Mouse (Mus musculus): ENCODE results near the gene Pou2af1. TPM values are rescaled to one million over a fixed set of nuclear protein-coding genes. Genes with fewer than 3 reads are reported as not detected.

Pou2af1 gene
- polyA plus RNA-seq, 1 experiment from 2014 or later: not detected

DNA sequence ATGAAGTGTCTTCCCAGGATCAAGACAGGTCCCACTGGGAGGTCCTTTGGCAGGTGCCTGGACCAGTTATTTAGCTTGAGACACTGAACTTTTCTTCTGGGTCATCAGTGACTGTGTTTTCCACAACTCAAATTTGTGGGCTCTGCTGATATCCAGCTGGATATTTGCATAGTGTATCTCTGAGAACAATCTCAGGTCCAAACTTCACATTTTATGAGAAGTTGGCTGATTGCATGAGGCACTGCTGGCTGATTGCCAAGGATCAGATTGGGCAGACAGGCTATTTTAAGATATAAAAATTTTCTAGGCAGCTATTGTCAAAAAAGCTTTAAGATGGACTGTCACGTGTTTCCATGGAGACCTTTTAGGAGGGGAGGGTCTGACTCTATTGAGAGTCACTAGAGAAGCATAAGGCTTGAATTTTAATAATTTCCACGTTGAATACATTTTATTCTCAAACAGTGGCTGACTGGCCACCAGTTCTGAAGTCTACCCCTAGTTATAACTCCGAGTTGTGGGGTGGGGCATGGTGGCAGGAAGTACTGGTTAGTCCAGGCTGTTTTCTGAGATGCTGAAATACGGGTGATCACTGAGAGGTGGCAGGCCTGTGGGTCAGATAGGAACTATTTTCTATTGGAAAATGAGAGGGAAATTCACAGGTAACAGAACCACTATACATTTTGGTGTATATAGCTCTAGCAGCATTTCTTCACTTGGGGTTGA lies 43.4 kb downstream of the Pou2af1 start:
- no peaks in the 10 kb centered on the region for H3K4me1 ChIP-seq (ENCODE audit: control insufficient read depth, insufficient read depth, low read length)

DNA sequence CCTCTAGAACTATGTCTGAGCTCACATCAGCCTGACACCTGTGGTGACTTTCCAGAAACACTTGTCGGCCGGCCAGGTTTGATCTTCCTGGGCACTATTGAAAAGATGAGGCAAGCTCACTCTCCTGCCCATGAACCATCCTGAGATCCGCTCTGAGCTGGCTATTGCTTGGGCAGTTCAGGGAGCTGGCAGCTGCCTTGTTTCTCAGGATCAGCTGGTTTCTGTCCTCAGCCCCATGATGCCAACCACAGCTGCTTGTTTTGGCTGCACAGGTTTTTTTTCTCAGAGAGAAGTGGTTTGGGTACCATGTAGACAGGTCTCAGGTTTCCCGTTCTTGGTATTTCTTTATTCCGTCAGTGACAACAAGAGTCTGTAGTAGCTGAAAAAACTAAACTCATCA lies 44.9 kb downstream of the Pou2af1 start:
- H3K27ac ChIP-seq (ENCODE audit: low read depth, low read length): no peak overlapping the region
- no peaks in the 10 kb centered on the region for H3K27me3 ChIP-seq (ENCODE audit: control insufficient read depth, insufficient read depth, low read length)
- no peaks in the 10 kb centered on the region for H3K36me3 ChIP-seq (ENCODE audit: control insufficient read depth, insufficient read depth, low read length)
- no peak overlapping the region for H3K4me2 ChIP-seq (replicated peaks; ENCODE audit: low read depth, low read length)
- H3K9ac ChIP-seq (ENCODE audit: low read depth, low read length): no peak overlapping the region
- H3K9me3 ChIP-seq (ENCODE audit: control insufficient read depth, low read length): peaks cover 5% of the 10 kb centered on the region; the same call in 1 of the 2 replicates
- 82% methylated on average over 5 of the region's 5 CpGs for WGBS
- no peaks in the 10 kb centered on the region for H3K4me1 ChIP-seq (ENCODE audit: control insufficient read depth, insufficient read depth, low read length)
- no peak for ATAC-seq (ENCODE audit: low FRiP score, low TSS enrichment)
- no peak overlapping the region for H3K4me3 ChIP-seq (ENCODE audit: low read length)

More for the DNA sequence above, 43.4 kb downstream of the Pou2af1 start:
- H3K4me2 ChIP-seq (replicated peaks; ENCODE audit: low read depth, low read length): no peak overlapping the region
- peaks cover 5% of the 10 kb centered on the region; the same call in 1 of the 2 replicates for H3K9me3 ChIP-seq (ENCODE audit: control insufficient read depth, low read length)
- ATAC-seq (ENCODE audit: low FRiP score, low TSS enrichment): no peak
- no peak overlapping the region for H3K27ac ChIP-seq (ENCODE audit: low read depth, low read length)
- H3K9ac ChIP-seq (ENCODE audit: low read depth, low read length): no peak overlapping the region
- H3K27me3 ChIP-seq (ENCODE audit: control insufficient read depth, insufficient read depth, low read length): no peaks in the 10 kb centered on the region
- no peak overlapping the region for H3K4me3 ChIP-seq (ENCODE audit: low read length)
- no peaks in the 10 kb centered on the region for H3K36me3 ChIP-seq (ENCODE audit: control insufficient read depth, insufficient read depth, low read length)
- WGBS: 67% methylated on average over 4 of the region's 4 CpGs

DNA sequence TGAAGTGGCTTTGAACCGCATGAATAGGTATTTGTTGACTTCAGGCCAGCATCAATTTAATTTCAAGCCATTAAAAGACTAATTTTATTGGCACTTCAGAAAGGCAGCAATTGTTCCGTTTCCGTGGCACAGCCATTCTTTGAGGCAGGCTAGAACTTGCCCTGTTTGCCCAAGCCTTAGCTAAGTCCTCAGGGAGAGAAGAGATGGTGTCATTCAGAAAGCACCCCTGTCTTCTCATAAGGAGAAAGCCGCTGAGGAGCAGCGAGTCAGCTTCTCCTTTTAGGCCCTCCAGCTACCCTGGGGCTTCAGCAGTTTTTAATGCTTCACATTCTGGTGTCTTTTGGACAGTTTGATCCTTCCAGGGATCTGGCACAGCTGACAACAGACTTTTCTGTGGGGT lies 55.3 kb downstream of the Pou2af1 start:
- Histone ChIP-seq H3K36me3 (ENCODE audit: control insufficient read depth, insufficient read depth, low read length) (no peaks in the 10 kb centered on the region), H3K27ac (ENCODE audit: low read depth, low read length) (no peak overlapping the region), H3K4me1 (ENCODE audit: control insufficient read depth, insufficient read depth, low read length) (no peaks in the 10 kb centered on the region), H3K27me3 (ENCODE audit: control insufficient read depth, insufficient read depth, low read length) (no peaks in the 10 kb centered on the region), H3K4me2 (replicated peaks; ENCODE audit: low read depth, low read length) (no peak overlapping the region), H3K9ac (ENCODE audit: low read depth, low read length) (no peak overlapping the region), H3K9me3 (ENCODE audit: control insufficient read depth, low read length) (no peaks in the 10 kb centered on the region), H3K4me3 (ENCODE audit: low read length) (no peak overlapping the region)
- ATAC-seq (ENCODE audit: low FRiP score, low TSS enrichment): no peak
- 74% methylated on average over 5 of the region's 5 CpGs for WGBS

DNA sequence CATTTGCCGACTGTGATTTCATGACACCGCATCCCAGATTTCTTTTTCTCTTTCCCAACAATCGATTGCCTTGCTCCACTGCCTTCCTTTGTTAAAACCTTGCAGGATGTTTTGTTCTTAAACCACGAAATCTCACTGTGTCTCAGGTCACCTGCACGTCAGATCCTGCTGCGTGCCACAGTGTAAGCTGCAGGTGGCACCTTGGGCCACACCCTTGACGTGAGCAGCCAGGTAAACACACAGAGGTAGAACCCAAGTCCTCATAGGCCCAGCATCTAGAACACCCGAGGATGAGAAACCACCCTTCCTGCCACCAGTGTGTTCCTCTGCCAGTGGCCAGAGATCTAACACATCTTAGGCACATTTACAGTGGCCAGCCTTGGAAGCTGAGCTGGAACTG lies 57.6 kb downstream of the Pou2af1 start:
- 89% methylated on average over 8 of the region's 8 CpGs for WGBS

DNA sequence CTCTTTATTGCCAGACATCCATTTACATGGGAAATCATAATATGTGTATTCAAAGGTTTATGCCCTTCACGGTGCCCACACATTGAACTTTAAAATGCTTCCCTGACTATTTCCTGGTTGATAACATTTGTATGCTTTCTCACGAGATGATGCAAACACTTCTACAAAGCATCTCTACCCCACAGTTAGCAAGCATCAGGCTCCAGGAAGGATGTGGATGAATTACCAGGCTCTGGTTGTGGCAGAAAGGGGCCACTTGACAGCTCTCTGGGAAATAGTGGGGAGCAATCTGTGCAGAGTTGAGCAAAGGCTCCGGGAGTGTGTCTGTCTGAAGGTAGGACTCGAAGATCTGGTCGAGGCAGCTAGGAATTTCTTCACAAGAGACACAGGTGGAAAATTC lies 58.6 kb downstream of the Pou2af1 start:
- Histone ChIP-seq H3K9ac (ENCODE audit: low read depth, low read length) (no peak overlapping the region), H3K36me3 (ENCODE audit: control insufficient read depth, insufficient read depth, low read length) (no peaks in the 10 kb centered on the region), H3K27ac (ENCODE audit: low read depth, low read length) (no peak overlapping the region), H3K9me3 (ENCODE audit: control insufficient read depth, low read length) (no peaks in the 10 kb centered on the region), H3K27me3 (ENCODE audit: control insufficient read depth, insufficient read depth, low read length) (no peaks in the 10 kb centered on the region), H3K4me3 (ENCODE audit: low read length) (no peak overlapping the region), H3K4me1 (ENCODE audit: control insufficient read depth, insufficient read depth, low read length) (0 out of 2 replicates have a peak, but pooled peaks cover 6% of the 10 kb centered on the region), H3K4me2 (replicated peaks; ENCODE audit: low read depth, low read length) (no peak overlapping the region)
- 75% methylated on average over 5 of the region's 5 CpGs for WGBS
- ATAC-seq (ENCODE audit: low FRiP score, low TSS enrichment): no peak

More for the DNA sequence above, 57.6 kb downstream of the Pou2af1 start:
- 0 out of 2 replicates have a peak, but pooled peaks cover 6% of the 10 kb centered on the region for H3K4me1 ChIP-seq (ENCODE audit: control insufficient read depth, insufficient read depth, low read length)
- no peak for ATAC-seq (ENCODE audit: low FRiP score, low TSS enrichment)
- H3K9ac ChIP-seq (ENCODE audit: low read depth, low read length): no peak overlapping the region
- no peak overlapping the region for H3K27ac ChIP-seq (ENCODE audit: low read depth, low read length)
- H3K9me3 ChIP-seq (ENCODE audit: control insufficient read depth, low read length): no peaks in the 10 kb centered on the region
- H3K4me2 ChIP-seq (replicated peaks; ENCODE audit: low read depth, low read length): no peak overlapping the region
- H3K36me3 ChIP-seq (ENCODE audit: control insufficient read depth, insufficient read depth, low read length): no peaks in the 10 kb centered on the region
- H3K27me3 ChIP-seq (ENCODE audit: control insufficient read depth, insufficient read depth, low read length): no peaks in the 10 kb centered on the region
- H3K4me3 ChIP-seq (ENCODE audit: low read length): no peak overlapping the region

DNA sequence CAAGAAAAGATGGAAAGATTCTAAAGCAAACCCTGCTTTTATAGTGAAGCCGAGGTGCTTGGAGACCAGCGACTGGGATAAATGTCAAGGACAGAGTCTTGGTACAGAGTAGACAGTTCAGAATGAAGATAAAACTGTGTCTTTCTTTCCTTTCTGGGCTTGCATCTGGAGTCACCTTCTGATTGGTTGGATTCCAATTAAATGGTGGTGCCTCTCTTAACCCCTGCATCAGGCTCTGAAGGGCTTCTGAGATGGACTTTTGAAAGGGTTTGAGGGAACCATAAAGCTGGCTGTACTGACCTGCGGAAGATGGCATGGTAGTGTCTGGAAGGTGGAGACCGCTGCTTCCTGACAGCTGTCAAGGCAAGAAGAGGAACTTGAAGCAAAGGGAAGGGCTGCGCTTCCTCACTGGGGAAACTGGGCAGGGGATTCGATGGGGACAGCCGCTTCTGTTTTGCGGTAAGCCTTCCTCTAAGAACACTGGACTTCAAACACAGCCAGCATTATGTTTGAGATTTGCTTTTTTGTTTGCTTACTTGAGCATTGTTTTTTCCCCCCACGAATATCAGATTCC lies 60.2 kb downstream of the Pou2af1 start:
- 65% methylated on average over 9 of the region's 9 CpGs for WGBS
- no peaks in the 10 kb centered on the region for H3K36me3 ChIP-seq (ENCODE audit: control insufficient read depth, insufficient read depth, low read length)
- no peak overlapping the region for H3K4me2 ChIP-seq (replicated peaks; ENCODE audit: low read depth, low read length)
- no peak overlapping the region for H3K27ac ChIP-seq (ENCODE audit: low read depth, low read length)
- no peak overlapping the region for H3K9ac ChIP-seq (ENCODE audit: low read depth, low read length)
- no peaks in the 10 kb centered on the region for H3K9me3 ChIP-seq (ENCODE audit: control insufficient read depth, low read length)
- ATAC-seq (ENCODE audit: low FRiP score, low TSS enrichment): no peak
- H3K4me1 ChIP-seq (ENCODE audit: control insufficient read depth, insufficient read depth, low read length): 0 out of 2 replicates have a peak, but pooled peaks cover 6% of the 10 kb centered on the region
- H3K27me3 ChIP-seq (ENCODE audit: control insufficient read depth, insufficient read depth, low read length): no peaks in the 10 kb centered on the region
- H3K4me3 ChIP-seq (ENCODE audit: low read length): no peak overlapping the region

DNA sequence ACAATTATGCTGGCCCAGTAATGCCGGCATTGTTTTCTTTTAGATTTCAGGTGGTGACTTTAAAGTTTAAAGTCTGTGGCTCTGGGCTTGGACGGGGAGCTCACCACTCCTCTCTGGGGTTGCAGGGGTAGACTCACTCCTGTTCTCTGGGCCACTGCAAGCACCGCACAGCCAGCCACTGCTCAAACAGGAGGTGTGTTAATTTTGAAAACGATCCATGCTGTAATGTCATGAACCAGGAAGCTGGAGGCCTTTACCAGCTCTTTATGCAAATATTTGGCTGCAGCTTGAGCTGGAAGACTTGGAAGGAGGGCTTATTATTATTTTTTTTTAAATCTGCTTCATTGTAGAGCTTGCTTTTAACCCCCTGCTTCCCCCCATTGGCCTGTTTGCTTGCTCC lies 61.2 kb downstream of the Pou2af1 start:
- Histone ChIP-seq H3K27ac (ENCODE audit: low read depth, low read length) (peak overlapping the region; percentile 14; the same call in 1 of the 2 replicates), H3K27me3 (ENCODE audit: control insufficient read depth, insufficient read depth, low read length) (no peaks in the 10 kb centered on the region), H3K9ac (ENCODE audit: low read depth, low read length) (no peak overlapping the region), H3K4me1 (ENCODE audit: control insufficient read depth, insufficient read depth, low read length) (0 out of 2 replicates have a peak, but pooled peaks cover 6% of the 10 kb centered on the region), H3K4me2 (replicated peaks; ENCODE audit: low read depth, low read length) (no peak overlapping the region), H3K36me3 (ENCODE audit: control insufficient read depth, insufficient read depth, low read length) (no peaks in the 10 kb centered on the region), H3K9me3 (ENCODE audit: control insufficient read depth, low read length) (no peaks in the 10 kb centered on the region), H3K4me3 (ENCODE audit: low read length) (no peak overlapping the region)
- WGBS: 32% methylated on average over 4 of the region's 4 CpGs
- no peak for ATAC-seq (ENCODE audit: low FRiP score, low TSS enrichment)

DNA sequence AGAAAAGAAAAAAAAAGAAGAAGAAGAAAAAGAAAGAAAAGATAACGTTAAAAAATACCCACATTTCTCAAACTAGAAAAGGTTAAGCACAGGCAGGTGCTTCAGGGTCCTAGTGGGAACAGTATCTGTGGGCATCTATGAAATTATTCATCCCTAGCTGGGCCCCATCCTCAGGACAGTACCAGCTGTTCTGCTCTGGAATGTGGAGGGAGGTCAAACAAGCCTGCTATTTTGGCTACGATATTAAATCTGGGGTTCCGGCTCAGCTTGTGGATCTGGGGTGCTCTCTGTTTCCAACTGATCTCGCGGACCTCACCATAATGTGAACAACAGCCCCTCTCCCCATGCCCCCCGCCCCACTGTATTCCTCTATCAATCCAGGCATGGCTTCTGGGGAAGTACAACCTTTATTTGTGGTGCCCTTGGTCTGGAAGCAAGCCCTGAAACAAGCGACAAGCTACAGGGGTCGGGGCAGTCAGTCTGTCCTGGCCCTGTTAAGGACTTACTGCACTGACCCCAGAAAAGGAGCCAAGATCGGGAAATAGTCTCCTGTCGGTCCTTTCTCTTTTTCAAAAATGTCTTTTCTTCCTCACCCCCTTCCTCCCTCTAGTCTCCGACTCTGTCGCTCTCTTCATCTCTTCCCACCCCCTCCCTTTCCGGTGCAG lies 64.5 kb downstream of the Pou2af1 start:
- Histone ChIP-seq H3K9ac (ENCODE audit: low read depth, low read length) (peak overlapping the region; percentile 72; the same call in 1 of the 2 replicates), H3K4me3 (ENCODE audit: low read length) (peak overlapping the region; percentile 64), H3K4me1 (ENCODE audit: control insufficient read depth, insufficient read depth, low read length) (0 out of 2 replicates have a peak, but pooled peaks cover 6% of the 10 kb centered on the region), H3K36me3 (ENCODE audit: control insufficient read depth, insufficient read depth, low read length) (no peaks in the 10 kb centered on the region), H3K27ac (ENCODE audit: low read depth, low read length) (peak overlapping the region; percentile 67; the same call in 1 of the 2 replicates), H3K4me2 (replicated peaks; ENCODE audit: low read depth, low read length) (peak overlapping the region; percentile 92), H3K9me3 (ENCODE audit: control insufficient read depth, low read length) (no peaks in the 10 kb centered on the region), H3K27me3 (ENCODE audit: control insufficient read depth, insufficient read depth, low read length) (no peaks in the 10 kb centered on the region)
- ATAC-seq (ENCODE audit: low FRiP score, low TSS enrichment): no peak
- WGBS: 17% methylated on average over 13 of the region's 13 CpGs

All from kidney, embryonic 14.5 days (tissue).